Mouse (Mus musculus): ENCODE measurements around the gene Kif5a.

- no peak for TF ChIP-seq CTCF (IDR thresholded peaks at IDR 0.05; ENCODE audit: low read depth)
- no peak for TF ChIP-seq EP300 (optimal IDR thresholded peaks at IDR 0.05)
Observed at GRCm38 (mm10) chr10:127286730-127287129, 23.6 kb upstream of the Kif5a start.
